Mouse (Mus musculus) embryonic facial prominence, embryonic 12.5 days (tissue): Measurements from ENCODE around the gene Senp2. TPM values are rescaled to one million over a fixed set of nuclear protein-coding genes. Genes with fewer than 3 reads are reported as not detected.

Experiments
- polyA plus RNA-seq: library from polyadenylated mRNA; unstranded; fragments of >200 nt; fragmentation: Nextera tagmentation; extraction: Ambion mirVana; gene quantifications from 2 replicates; pipeline ENCODE4 v1.2.1, GENCODE M21; 2016

The Senp2 gene
- polyA plus RNA-seq, 1 experiment from 2014 or later: 68.3 TPM

Other genes with a start within 250 kb of the Senp2 start
- gene Ehhadh, start 221.7 kb upstream of the Senp2 start, polyA plus RNA-seq: 2.0 and 2.4 TPM in 2 replicates
- 1.5 and 2.0 TPM in 2 replicates for gene Map3k13, start 215.1 kb upstream of the Senp2 start, polyA plus RNA-seq
- gene Tmem41a, start 61.9 kb upstream of the Senp2 start, polyA plus RNA-seq: 34.8 and 34.9 TPM in 2 replicates
- 0.14 and 0.28 TPM in 2 replicates for gene Liph, start 13.8 kb upstream of the Senp2 start, polyA plus RNA-seq
- 128 and 132 TPM in 2 replicates for gene Igf2bp2, start 153.8 kb downstream of the Senp2 start, polyA plus RNA-seq